Mouse (Mus musculus) monocyte, adult 2 months (primary cell): ENCODE data around the gene Psg25.
"Not testable (repeated sequence)": the region's sequence is repeated elsewhere in the genome, so short reads cannot be mapped to it uniquely, and the experiment has no call there.

Experiments used
- DNase-seq, 2 experiments: peaks; one replicate each; pipeline ENCODE4 v3.0.0; 2022; ENCODE audit warnings: low spot score in 2 of 2, low read depth in 1 of 2

Psg25 gene

GRCm38 (mm10) chr7:18532169-18532568 is at the start of gene Psg25:
Gene Psg25, minus strand, starts transcription at chr7:18532269.
- no peak for DNase-seq

- DNase-seq: no peak
These were observed 35.1 kb upstream of the Psg25 start, which contains the start of gene Psg27 for GRCm38 (mm10) chr7:18567205-18567604. Gene Psg27, minus strand, starts transcription at chr7:18567305.

DNA sequence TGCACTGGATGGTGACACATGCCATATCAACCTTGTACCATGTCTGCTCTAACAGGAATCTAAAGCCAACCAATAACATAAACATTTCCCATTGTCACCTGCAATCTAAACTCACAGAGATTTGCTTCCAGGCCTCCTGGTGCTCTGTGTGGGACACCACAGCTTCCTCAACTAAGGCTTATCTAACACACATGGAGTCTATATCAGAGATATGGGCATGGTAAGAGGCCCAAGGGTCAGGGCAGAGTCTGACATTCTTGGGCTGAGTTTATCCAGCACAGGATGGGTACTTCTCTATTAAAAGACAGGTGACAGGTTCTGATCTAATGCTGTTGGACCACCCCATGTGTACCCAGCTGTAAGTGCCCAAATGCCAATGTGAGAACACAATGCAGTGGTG is 27.8 kb upstream of the Psg25 start:
- DNase-seq: no peak

GRCm38 (mm10) chr7:18555751-18556150 is 23.7 kb upstream of the Psg25 start:
- not testable (repeated sequence) for DNase-seq

- DNase-seq: no peak
These were observed 1.4 kb upstream of the Psg25 start for GRCm38 (mm10) chr7:18533420-18533819.

DNA sequence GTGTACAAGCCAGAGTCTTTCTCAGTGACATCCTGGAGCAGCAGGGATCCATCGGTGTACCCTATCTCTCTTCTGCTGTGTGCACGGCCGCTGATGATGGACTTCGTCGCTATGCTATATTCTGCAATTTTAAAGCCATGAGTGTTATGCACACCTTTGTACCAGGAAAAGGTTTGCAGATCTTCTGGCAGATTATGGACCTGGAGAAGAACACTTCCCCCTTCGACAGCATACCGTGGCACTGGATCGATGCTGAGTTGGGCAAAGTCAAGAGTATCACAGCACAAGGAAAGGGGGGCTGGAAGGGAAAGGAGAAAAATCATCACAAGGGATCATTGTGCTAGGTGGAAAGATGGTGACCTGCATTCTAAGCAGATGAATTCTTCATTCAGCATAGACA is 7.4 kb downstream of the Psg25 start:
- no peak for DNase-seq

DNA sequence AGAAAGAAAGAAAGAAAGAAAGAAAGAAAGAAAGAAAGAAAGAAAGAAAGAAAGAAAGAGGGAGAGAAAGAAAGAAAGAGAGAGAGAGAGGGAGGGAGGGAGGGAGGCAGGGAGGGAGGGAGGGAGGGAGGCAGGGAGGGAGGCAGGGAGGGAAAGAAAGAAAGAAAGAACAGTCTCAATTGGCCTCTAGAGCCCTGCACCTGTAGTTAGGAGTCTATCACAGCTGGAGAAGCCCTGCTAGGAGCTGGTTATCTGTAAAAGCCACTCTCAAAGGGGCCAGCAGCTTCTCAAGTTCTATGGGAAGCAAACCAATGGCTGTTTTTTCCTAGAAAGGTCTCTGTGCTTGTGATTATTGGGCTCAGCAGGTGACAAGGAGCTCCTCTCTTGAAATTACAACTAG is 19.2 kb downstream of the Psg25 start:
- DNase-seq: not testable (repeated sequence)

- not testable (repeated sequence) for DNase-seq
These were observed 19.7 kb downstream of the Psg25 start for GRCm38 (mm10) chr7:18512417-18512816.

GRCm38 (mm10) chr7:18511479-18511878 is 20.6 kb downstream of the Psg25 start:
- no peak for DNase-seq

DNA sequence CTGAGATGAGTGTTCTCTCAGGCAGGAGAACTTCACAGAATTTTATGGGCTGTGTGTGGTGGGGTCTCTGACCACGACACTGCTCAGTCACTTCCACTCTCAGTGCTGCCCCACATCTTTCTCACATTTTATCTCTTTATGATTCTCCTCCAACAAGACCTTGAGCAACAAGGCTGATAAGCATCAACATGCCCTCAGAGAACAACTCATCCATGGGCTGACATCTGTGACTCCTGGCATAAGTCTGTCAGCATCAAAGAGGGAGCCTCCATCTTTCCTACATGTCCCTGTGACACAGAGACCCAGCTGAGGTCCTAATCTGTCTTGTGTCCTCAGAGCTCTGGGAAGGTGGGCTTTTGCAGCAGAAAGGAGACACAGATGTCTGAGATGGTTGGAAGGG is 48.0 kb downstream of the Psg25 start, which contains the start of gene Psg26:
Gene Psg26, minus strand, starts transcription at position 101 of the 400 bp plus-strand sequence.
- DNase-seq: no peak
